Mouse (Mus musculus) large intestine, adult 2 months (tissue): ENCODE data around the gene Fbxo44. TPM values are rescaled to one million over a fixed set of nuclear protein-coding genes. Genes with fewer than 3 reads are reported as not detected.
"Not testable (repeated sequence)": the region's sequence is repeated elsewhere in the genome, so short reads cannot be mapped to it uniquely, and the experiment has no call there.

ENCODE experiments used
- DNase-seq: peaks from one replicate; pipeline ENCODE4 v3.0.0-alpha.2; 2012; ENCODE audit warnings: low read depth, low spot score
- WGBS: fragments of 180-500 bp; shearing (Covaris S2); methylation state at CpG from one replicate; pipeline ENCODE4 v1.1.7; 2018; 5-methylcytosine and 5-hydroxymethylcytosine counted together
- polyA plus RNA-seq: library from polyadenylated mRNA; depleted of rRNA; stranded (reverse); fragments of >200 nt; gene quantifications from 2 replicates; pipeline ENCODE4 v1.2.3, GENCODE M21; 2012; rRNA removed

Gene Fbxo44
- polyA plus RNA-seq: 6.1 and 11.0 TPM in 2 replicates

DNA sequence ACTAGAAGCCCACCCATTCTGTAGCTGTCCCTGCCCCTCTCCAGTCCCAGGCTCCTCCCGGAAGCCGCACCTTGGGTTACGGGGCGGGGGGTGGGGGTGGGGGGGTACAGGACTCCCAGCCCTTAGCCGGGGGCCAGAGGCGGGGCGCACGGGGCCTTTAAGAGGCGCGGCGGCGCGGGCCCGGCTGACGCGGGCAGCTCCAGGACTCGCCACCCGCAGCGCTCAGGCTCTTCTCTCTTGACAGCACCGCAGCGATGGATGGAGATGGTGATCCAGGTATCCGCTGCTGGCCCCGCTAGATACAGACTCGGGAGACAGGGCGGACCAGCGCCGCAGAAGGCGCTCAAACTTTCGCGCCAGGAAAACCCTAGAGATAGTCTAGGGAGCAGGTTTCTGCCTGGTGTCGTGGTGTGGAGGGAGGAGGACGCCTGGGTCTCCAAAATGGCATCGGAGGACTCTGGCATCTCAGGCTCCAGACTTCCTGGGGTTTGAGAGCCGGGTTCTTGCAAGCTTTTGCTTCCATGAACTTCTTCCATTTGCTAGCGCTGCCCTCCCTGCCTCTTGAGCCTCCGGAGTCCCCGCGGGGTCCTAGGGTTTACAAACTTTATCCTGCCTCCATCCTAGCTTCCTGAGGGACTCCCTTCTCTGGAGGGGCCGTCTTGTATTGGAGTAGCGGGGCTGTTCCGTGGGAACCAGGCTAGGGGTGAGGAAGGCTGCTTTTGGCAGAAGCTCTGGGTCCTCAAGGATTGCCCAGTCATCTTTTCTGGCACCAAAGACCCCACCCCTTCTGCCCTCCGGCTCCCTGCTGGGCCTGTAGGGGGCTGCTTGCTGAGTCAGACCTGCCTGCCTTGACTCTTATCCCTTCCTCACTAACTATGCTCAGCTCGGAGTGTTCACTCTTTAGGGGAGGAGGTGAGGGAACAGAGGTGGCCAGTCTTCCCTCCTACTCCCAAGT, at the start of gene Fbxo44, which contains the start of gene Fbxo2:
Fbxo44 (minus strand) TSS at position 47 of the 955 bp plus-strand sequence.
Fbxo2 (plus strand) TSS at position 186 of the 955 bp plus-strand sequence.
- DNase-seq: no peak

DNA sequence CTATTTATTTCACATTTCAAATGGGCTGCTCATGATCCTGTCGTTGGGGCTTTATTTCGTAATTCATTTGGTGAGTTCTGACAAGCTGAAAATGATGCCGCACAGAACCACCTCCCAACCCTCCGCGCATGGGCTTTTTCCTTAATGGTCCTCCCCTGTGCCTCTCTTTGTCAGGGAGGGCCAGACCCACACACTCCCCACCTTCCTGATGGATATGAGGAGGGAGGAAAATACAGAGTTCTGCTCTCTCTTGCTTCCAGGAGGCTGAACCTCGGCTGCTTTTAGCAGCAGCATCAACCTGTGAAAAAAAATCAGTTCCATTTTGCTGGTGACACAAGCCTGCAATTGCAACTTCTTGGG, 44.6 kb upstream of the Fbxo44 start:
- 63% methylated on average over 6 of the region's 6 CpGs for WGBS
- no peak for DNase-seq

More for the DNA sequence above, at the start of gene Fbxo44, which contains the start of gene Fbxo2:
- WGBS: 2% methylated on average over 43 of the region's 43 CpGs

DNA sequence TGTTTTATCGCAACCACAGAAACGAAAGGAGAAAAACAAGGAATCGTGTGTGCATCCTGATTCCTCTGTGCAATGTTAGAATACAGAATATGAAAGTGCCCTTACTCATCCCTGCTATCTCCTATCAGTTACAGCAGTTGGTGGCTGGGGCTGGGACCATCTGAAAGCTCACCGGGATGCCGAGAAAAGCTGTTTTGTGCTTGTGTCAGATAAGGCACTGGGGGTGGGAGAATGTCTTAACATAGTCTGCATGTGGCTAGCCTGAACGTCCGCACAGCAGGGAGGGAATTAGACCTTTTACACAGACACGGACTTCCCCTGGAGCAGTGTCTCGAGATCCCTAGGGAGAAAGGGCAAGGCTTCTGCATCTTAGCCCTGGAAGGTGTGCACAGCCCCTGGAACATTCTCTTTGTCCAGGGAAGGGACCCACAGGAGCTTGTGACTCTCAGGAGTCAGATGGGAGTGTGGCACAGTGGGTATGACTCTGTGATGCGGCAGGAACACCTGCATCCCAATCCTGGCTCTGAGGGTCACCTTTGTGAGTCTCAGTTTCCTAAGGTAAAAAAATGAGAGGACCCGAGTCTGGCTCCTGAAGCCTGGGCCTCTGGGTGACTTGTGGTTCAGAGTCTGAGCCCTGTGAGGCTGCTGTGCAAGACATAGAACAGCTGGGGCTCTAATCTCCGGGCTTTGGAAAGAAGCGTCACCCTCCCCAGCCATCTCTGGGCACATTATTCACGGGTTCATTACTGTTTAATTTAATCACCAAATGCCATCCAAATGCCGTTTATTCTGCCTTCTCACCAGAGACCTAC, 44.0 kb upstream of the Fbxo44 start:
- WGBS: 69% methylated on average over 15 of the region's 15 CpGs
- no peak for DNase-seq

DNA sequence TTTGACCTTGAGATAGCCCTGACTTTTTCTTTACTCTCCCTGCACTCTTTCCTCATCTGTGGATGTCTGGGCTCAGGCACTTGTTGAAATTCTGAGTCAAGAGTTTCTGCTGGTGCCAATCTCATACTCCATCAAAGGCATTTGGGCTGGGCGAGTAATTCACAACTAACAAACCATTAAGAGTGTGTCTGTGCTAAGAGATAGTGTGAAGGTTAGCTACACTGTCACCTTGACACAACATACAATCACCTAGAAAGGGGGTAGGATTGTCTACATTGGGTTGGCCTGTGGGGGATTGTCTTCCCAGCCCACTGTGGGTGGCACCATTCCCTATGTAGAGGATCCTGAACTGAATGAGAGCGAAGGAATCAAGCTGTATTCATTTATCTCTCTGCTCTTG, 43.3 kb upstream of the Fbxo44 start:
- DNase-seq: no peak
- WGBS: 85% methylated on average over 2 of the region's 2 CpGs

DNA sequence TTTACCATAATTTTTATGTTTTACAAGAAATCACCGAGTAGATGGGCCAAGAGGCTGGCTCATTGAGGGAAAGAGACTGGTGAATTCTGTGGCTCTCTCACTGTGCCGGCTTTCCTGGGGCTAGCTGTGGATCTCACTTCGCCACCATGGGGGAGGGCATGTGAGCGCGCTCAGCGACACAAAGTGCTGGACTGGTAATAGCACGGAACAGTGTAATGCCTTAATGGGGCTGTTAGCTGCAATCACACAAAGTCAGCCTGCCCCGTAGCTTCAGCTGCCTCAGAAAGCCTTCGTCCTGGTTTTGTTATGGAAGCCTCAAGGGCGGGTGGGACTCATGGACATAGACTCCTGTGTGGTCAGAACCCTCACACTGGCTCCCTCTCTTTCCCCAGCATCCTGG, 38.4 kb upstream of the Fbxo44 start:
- WGBS: 39% methylated on average over 10 of the region's 10 CpGs
- no peak for DNase-seq

DNA sequence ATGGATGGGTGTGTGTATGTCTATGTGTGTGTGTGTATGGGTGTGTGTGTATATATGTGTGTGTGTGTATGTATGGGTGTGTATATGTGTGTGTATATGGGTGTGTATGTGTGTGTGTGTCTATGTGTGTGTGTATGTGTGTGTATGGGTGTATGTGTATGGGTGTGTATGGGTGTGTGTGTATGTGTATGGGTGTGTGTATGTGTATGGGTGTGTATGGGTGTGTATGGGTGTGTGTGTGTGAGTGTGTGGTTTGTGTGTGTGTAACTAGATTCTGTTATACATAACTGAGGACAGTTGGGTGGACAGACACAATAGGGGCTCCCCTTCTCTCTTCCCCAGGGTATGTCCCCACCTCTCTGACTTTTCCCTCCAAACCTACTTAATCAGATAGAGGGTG, 34.1 kb upstream of the Fbxo44 start:
- no peak for DNase-seq

DNA sequence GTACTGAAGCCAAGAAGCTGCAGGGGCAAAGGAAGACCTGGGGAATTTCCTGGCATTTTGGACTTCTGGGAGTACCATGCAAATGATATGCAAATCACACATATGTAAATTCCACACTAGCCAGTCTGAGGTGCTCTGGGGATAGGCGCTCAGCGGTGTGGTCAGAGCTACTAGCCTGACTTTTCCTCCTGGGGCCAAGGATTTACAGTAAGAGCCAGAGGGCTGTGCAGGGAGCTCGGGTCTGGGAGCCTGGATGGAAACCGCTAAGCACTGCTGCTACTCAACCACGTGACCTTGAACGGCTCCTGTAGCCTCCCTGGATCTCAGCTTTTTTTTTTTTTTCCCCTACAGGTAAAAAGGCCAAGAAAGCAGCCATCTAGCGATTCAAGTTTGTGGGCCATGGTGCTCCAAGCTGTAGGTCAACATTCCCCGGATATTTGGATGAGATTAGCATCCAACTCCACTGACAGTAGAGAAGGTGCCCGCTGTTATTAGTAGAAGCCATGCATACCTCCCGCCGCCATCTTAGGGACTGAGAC, 32.5 kb upstream of the Fbxo44 start:
- WGBS: 27% methylated on average over 11 of the region's 11 CpGs
- DNase-seq: no peak

DNA sequence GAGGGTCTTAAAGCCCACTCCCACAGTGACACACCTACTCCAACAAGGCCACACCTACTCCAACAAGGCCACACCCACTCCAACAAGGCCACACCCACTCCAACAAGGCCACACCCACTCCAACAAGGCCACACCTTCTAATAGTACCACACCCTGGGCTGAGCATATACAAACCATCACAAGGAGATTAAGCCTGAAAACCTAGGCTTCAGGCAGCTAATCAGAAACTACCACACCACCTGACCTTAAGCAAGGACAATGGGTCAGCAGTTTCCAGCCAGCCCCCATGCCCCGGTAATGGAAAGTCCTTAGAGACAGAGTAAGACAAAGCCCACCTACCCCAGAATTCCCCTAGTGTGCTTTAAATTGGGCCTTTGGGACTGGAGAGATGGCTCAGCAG, 28.5 kb upstream of the Fbxo44 start:
- WGBS: 82% methylated on average over 1 of the region's 1 CpGs
- not testable (repeated sequence) for DNase-seq

DNA sequence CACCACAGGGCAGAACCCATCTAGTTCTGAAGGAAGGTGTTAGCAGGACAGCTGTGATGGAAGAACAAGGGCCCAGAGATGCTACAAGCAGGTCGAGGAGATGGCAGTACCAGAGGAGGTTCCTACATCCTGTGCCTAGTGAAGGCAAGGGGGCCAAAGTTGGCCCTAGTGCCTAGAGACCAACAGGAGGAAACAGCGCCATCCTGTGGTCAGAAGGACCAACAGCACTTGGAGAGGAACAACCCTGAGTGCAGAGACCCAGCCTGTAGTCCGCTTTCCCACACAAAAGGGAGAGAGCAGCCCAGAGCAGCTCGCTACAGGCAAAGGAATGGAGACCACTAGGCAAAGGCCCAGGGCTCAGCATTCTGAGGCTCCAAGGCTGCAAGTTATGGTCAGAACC, 25.5 kb upstream of the Fbxo44 start:
- DNase-seq: no peak
- WGBS: 63% methylated on average over 4 of the region's 4 CpGs

DNA sequence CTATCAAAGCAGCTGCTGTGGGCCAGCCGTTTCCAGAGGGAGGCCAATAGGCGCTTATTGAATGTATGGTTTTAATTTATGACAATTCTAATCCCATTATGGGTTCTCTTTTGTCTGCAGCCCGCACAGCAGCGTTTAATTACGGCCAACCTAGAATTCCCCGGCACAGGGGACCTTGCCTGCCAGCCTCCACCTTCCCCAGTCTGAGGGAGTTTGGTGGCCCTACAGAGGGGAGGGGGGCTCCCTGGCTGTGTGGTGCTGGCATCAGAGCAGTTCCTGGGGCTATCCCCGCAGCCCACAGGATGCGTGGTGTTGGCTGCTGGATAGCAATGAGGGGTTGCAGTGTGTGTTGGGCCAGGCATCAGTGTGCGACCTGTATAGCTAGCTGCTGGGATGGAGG, 24.3 kb upstream of the Fbxo44 start:
- 73% methylated on average over 9 of the region's 9 CpGs for WGBS
- no peak for DNase-seq

DNA sequence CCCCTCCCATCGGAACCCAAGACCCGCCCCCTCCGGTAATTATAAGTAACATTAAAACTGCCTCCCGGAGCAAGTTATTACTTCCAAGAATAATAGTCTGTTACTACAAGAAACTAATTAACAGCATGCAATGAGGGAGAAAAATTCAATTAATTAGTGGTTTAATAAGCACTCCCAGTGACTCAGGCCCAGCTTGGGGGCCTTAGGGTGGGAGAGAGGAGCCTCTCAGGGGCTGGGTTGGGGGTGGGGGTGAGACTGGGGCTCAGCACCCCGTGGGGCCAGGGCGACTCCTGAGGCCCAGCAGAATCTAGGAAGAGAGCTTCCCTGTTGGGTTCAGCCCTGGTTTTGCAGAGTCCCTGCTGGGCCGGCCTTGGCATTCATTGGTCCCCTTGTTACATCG, 22.1 kb upstream of the Fbxo44 start:
- no peak for DNase-seq
- WGBS: 36% methylated on average over 8 of the region's 8 CpGs

DNA sequence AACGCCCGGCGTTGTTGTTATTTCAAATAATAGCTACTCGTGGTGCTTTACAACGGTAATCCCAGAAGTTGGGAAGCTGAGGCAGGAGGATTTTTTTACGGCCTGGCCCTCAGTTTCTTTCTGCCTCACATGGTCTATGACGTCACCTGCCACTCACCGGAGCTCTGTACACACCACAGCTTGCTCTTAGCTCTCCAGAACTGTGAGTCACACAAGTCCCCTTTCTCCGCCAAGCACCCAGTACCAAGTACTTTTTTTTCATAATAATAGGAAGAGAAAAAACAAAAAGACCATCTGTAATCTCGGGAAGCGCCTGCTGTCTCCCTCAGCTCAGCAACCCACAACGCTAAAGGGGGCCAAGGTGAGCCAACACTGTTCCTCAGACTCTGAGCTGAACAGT, 21.2 kb upstream of the Fbxo44 start:
- WGBS: 84% methylated on average over 12 of the region's 12 CpGs
- no peak for DNase-seq

DNA sequence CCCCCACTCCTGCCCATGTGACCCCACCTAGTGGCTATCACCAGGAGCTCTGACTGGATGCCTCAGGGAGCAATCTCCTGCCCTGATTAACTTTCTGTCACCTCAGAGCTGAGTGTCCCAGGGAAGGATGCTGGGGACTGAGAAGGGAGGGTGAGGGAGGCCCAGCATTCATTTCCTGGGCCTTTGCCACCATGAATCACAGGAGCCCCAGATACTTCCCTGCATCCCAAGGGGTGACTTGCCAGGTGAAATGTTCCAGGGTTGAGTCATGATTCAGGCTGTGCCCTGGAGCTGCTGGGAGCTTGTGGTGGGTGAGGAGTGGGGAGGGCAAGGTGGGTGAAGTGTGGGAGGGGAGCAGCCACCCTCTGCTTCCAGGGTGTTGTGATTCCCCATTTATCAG, 17.4 kb upstream of the Fbxo44 start:
- DNase-seq: no peak

DNA sequence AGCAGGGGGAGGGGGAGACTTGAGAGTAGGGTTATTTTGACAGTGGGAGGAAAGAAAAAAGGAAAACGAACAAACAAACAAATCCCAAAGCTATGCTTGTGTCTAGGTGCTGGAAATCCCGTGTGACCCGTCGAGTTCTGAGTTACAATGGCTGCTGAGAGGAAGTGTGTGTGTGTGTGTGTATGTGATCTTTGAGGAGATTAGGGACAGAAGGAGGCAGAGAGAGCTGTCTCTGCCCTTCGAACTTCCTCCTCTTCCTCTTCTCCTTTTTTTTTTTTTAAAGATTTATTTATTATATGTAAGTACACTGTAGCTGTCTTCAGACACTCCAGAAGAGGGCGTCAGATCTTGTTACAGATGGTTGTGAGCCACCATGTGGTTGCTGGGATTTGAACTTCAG, 16.3 kb upstream of the Fbxo44 start:
- 69% methylated on average over 5 of the region's 6 CpGs for WGBS
- DNase-seq: not testable (repeated sequence)

DNA sequence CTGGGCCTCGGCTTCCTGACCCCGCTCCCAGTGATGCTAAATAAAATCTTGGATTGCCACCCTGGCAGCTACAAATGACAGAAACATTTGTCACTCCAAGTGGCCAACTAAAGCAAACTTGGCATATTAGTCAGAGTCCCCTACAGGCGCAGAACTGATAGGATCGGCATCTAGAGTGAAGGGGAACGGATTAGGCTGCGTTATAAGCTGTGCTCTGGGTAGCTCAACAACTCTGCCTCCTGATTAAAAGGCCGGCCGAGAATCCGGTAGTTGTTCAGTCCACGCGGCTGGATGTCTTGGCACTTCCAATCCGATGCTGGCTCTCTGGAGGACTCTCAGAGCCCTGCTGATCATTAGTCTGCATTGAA, 14.2 kb upstream of the Fbxo44 start:
- DNase-seq: no peak
- WGBS: 28% methylated on average over 12 of the region's 12 CpGs

DNA sequence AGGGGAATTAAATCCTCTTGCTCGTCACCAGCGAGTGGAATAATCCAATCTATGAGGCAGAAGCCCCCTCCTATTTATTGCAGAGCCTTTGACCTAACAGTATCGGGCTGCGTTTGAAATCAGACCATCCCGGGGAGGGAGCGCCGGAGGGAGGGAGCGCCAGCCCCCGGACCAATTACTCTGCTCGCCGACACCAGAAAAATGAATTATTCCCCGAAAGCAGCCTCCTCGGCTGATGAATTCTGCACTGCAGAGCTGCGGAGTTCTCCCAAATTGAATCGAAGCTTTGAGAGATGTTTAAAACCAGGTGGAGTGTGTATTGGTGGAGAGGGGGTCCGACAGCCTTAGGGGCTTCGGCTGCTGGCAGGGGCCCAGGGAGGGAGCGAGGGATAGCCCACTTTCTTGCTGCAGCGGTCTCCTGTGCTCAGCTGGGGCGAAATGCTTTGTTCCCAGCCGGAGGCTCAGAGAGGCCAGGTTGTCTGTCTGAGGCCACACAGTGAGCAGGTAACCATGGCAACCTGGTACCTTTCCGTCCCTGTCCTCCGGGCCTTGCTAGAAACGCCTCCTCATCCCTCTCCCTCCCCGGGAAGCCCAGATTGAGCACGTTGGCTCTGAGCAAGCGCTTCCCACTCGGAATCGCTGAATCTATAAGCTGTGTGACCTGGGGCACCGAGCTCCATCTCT, 13.7 kb upstream of the Fbxo44 start:
- 6% methylated on average over 30 of the region's 30 CpGs for WGBS
- no peak for DNase-seq

DNA sequence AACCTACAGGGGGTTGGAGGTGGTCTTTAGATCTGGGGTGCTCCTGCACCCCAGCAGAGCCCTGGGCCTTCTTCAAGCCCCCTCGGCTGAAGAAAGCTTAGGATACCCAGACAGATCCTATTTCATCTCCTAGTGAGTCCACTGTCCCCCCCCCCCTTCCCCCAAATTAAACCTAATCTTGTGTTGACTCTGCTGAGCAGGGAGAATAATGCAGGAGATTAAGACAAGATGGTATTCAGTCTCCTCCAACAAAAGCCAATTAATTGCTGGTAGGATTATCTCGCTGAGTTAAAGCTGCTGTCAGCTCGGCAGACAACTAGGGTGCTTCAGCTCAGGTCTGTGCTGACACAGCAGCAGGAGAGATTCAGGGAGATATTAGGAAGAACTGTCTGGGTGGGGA, 11.0 kb upstream of the Fbxo44 start:
- WGBS: 45% methylated on average over 3 of the region's 3 CpGs
- no peak for DNase-seq

DNA sequence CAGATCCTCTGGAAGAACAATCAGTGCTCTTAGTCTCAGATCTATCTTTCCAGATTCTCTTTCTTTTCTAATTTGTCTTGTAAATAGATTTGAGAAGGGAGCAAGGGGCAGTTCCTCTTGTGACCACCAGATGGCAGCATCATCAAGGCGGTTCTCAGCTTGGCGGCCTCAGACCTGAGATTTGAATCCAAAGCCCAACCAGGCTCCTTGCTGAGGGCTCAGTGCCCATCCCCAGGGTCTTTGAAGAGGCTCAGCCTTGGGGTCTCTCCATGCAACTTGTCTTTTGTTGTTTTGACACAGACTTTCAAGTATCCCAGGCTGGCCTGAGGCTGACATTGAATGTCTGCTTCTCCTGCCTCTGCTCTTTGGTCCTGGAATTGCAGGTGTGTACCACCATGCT, 10.6 kb upstream of the Fbxo44 start:
- 2% methylated on average over 2 of the region's 2 CpGs for WGBS
- no peak for DNase-seq

DNA sequence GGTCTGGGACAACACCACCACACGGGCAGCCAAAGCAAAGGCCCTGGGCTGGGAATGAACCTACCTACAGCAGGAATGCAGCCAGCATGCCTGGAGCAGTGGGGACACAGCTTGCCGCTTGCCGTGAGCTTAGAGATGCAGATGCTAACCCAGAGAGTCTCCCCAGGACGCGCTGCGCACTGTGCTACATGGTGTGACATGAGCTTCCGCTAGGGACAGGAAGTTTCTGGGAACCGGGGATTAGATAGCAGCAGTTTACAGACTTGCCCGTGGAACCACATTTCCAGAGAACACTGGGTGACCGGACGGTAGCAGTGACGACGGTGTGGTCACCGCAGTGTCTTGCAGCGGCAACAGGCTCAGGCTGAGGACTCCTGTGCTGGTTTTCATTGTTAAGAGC, 9.3 kb upstream of the Fbxo44 start:
- WGBS: 30% methylated on average over 15 of the region's 15 CpGs
- no peak for DNase-seq

DNA sequence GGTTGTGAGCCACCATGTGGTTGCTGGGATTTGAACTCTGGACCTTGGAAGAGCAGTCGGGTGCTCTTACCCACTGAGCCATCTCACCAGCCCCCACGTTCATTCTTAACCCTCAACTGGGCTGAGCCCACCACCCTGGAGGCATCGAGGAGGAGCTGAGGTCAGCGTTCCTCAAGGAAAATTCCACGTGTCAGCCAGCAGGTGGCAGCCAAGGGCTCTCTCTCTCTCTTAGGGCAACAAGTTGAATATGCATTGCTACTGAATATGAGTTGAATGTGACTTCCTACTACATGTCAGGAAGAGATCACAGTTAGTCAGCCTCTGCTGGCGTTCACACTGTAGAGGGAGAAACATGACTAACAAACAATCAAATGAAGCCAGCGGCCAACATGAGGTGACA, 8.0 kb upstream of the Fbxo44 start:
- 16% methylated on average over 7 of the region's 7 CpGs for WGBS
- no peak for DNase-seq
